Mouse (Mus musculus) lung, postnatal 0 days (tissue): ENCODE measurements at regions not wholly inside any gene's neighbourhood (a gene's known extent, or its start where the extent isn't known, plus 50 kb on each side); places are given as distances from the start of the nearest gene placed in this dataset.

Experiments
- CTCF ChIP-seq: IDR thresholded peaks from 2 replicates; pipeline ENCODE4 v1.5.1; 2016; ENCODE audit warnings: antibody characterized with exemption, mild to moderate bottlenecking
- EP300 ChIP-seq: IDR thresholded peaks from 2 replicates; pipeline ENCODE4 v1.6.1; 2016; ENCODE audit warnings: antibody characterized with exemption, mild to moderate bottlenecking, control low read depth

DNA sequence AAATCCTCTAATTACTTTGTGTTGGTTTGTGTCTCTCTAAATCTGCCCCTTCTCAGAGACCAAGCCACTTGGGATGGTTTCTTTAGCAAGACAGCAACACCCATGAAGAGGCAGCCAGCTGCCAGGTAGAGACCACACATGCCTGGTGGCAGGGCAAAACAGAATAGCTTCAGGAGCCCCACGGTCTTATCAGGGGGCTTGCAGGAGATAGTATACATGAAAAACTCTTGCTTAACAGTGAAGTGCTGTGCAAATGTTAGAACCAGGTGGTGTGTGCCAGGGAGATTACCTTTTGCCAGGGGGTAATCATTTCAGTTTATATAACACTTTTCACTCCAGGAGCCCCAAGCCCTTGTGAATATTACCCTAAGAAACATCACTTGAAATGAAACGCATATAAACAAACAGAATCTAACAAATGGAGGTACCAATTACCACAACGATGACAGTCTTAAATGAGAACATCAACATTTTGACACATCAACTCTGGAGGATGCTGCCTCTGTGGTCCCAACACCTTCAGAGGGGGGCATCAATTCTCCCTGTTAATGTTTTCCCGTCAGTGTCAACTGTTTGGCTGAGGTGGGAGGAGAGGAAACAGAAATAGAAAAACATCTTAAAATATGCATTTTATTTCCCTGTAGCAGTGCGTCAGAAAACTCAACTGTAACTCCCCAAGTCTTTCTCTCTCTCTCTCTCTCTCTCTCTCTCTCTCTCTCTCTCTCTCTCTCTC is 56.3 kb upstream of the Rad23b start:
- no peak for TF ChIP-seq CTCF
- no peak for TF ChIP-seq EP300
